Mouse (Mus musculus) hindbrain, postnatal 0 days (tissue): ENCODE measurements around the gene Nln. TPM values are rescaled to one million over a fixed set of nuclear protein-coding genes. Genes with fewer than 3 reads are reported as not detected.

Source experiments
- ATAC-seq: fragments of 200-750 bp; cut with Nextera tagmentation; 2 replicates; pipeline ENCODE4 v1.8.0; 2017; ENCODE audit warnings: mild to moderate bottlenecking, moderate TSS enrichment, moderate library complexity
- DNase-seq: peaks from one replicate; pipeline ENCODE4 v3.0.0-alpha.2; 2015; ENCODE audit warnings: low spot score
- H3K27ac ChIP-seq: fragments of 300-500 bp; sonication (generic); 2 replicates; pipeline ENCODE4 v1.5.1; 2014; ENCODE audit warnings: mild to moderate bottlenecking
- H3K27me3 ChIP-seq: fragments of 300-500 bp; sonication (generic); 2 replicates; pipeline ENCODE4 v1.6.1; 2014; ENCODE audit warnings: low read length, mixed read lengths; ENCODE audit not compliant: insufficient read depth
- H3K36me3 ChIP-seq: fragments of 300-500 bp; sonication (generic); 2 replicates; pipeline ENCODE4 v1.6.1; 2014; ENCODE audit warnings: low read length, mixed read lengths; ENCODE audit not compliant: insufficient read depth
- H3K4me1 ChIP-seq: fragments of 300-500 bp; sonication (generic); 2 replicates; pipeline ENCODE4 v1.6.1; 2014; ENCODE audit warnings: antibody characterized with exemption, low read length, mixed read lengths; ENCODE audit not compliant: insufficient read depth
- H3K4me2 ChIP-seq: fragments of 300-500 bp; sonication (generic); 2 replicates; pipeline ENCODE4 v1.6.1; 2014; ENCODE audit warnings: low read depth, mild to moderate bottlenecking, low read length, moderate library complexity, mixed read lengths
- H3K4me3 ChIP-seq: fragments of 300-500 bp; sonication (generic); 2 replicates; pipeline ENCODE4 v1.5.1; 2014; ENCODE audit warnings: low read length
- H3K9ac ChIP-seq: fragments of 300-500 bp; sonication (generic); replicated peaks from 2 replicates; pipeline ENCODE4 v1.6.1; 2014; ENCODE audit warnings: mild to moderate bottlenecking, low read length, moderate library complexity, mixed read lengths
- H3K9me3 ChIP-seq: fragments of 300-500 bp; sonication (generic); 2 replicates; pipeline ENCODE4 v1.6.1; 2016; ENCODE audit warnings: low read length, mixed read lengths
- CTCF ChIP-seq: IDR thresholded peaks from 2 replicates; pipeline ENCODE4 v1.5.1; 2016; ENCODE audit warnings: antibody characterized with exemption, control low read depth, low read depth
- WGBS: fragments of 180-500 bp; shearing (Covaris S2); extraction: QIAGEN DNeasy Blood & Tissue Kit; methylation state at CpG from one replicate; pipeline ENCODE4 v1.1.7; 2014; 5-methylcytosine and 5-hydroxymethylcytosine counted together
- polyA plus RNA-seq: library from polyadenylated mRNA; unstranded; fragments of >200 nt; fragmentation: Nextera tagmentation; extraction: Ambion mirVana; gene quantifications from 2 replicates; pipeline ENCODE4 v1.2.1, GENCODE M21; 2015
- total RNA-seq: library from RNA; depleted of rRNA; stranded (reverse); fragments of >200 nt; gene quantifications from 2 replicates; pipeline ENCODE4 v1.2.3, GENCODE M21; 2014

Gene Nln
- total and polyA plus RNA-seq, 2 experiments from 2014 or later: 53.7 to 67.3 TPM

DNA sequence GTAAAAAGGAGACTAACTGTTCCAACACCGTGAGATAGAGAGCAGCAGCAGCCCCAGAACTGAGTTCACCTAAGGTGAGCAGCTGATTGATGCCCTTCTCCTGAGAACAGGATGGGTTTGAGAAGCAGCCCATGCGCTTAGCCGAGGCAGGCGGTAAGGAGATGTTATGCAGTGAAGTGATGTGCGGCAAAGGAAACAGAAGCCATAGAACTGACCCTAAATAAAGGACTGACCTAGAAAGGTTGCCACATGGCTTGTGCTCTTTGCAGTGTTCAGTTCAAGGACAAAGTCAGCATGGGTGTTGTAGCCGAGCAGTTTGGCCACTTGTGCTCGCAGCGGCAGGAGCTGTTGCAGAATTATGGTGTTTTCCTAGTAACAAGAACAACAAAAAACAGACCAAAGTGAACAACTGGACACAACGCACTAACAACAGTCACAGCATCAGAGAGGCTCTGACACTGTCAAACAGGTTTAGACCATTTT lies 57.1 kb downstream of the Nln start:
- Histone ChIP-seq H3K27ac (no peak overlapping the region), H3K9me3 (no peaks in the 10 kb centered on the region), H3K4me2 (no peak overlapping the region), H3K27me3 (no peaks in the 10 kb centered on the region), H3K36me3 (peaks cover 6% of the 10 kb centered on the region; the same call in 1 of the 2 replicates), H3K9ac (no peak overlapping the region), H3K4me1 (no peaks in the 10 kb centered on the region), H3K4me3 (no peak overlapping the region)
- WGBS: 87% methylated on average over 9 of the region's 9 CpGs
- DNase-seq (no peak), ATAC-seq (no peak)
- no peak for TF ChIP-seq CTCF

DNA sequence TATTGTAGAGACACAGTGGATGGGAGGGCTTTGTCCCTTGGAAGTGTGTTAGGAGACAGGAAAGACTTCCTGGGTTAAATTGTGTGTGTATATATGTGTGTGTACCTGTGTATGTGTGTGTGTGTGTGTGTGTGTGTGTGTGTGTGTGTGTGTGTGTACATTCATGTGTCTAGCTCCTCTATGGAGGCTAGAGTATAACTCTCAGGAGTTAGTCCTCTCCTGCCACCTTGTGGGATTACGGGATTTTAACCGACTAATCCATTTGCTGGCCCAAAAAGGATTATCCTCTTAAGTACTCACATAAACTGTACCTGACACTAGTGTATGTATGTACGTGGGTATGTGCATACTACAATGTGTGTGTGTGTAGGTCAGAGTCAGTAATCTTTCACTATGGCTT lies 60.6 kb downstream of the Nln start:
- Histone ChIP-seq H3K4me3 (no peak overlapping the region), H3K9me3 (no peaks in the 10 kb centered on the region), H3K4me2 (no peak overlapping the region), H3K4me1 (no peaks in the 10 kb centered on the region), H3K27ac (no peak overlapping the region), H3K27me3 (no peaks in the 10 kb centered on the region), H3K36me3 (peaks cover 17% of the 10 kb centered on the region; the same call in 1 of the 2 replicates), H3K9ac (no peak overlapping the region)
- WGBS: 53% methylated on average over 3 of the region's 3 CpGs
- ATAC-seq (peak; percentile 71), DNase-seq (peak; percentile 80)
- peak; percentile 66 for TF ChIP-seq CTCF

DNA sequence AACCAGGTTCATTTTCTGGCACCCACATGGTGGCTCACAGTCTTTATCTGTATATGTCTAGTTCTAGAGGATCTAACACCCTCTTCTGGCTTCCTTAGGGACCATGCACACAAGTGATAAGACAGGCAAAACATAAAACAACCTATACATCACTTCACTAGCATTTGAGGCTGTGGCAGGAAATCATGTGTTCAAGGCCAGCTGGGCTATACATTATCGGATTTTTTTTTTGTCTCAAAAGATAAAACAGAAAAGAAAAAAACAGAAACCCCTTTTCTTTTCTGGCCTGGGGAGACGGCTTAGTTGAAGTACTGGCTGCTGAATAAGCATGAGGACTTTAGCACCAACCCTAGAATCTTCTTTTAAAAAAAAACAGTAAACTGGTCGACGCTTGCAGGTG lies 64.3 kb downstream of the Nln start:
- no peak overlapping the region for H3K9ac ChIP-seq
- no peak for ATAC-seq
- H3K27ac ChIP-seq: no peak overlapping the region
- TF ChIP-seq CTCF: no peak
- peaks cover 17% of the 10 kb centered on the region; the same call in 1 of the 2 replicates for H3K36me3 ChIP-seq
- 81% methylated on average over 4 of the region's 4 CpGs for WGBS
- H3K27me3 ChIP-seq: no peaks in the 10 kb centered on the region
- H3K4me2 ChIP-seq: no peak overlapping the region
- H3K4me1 ChIP-seq: no peaks in the 10 kb centered on the region
- no peak for DNase-seq
- no peaks in the 10 kb centered on the region for H3K9me3 ChIP-seq
- no peak overlapping the region for H3K4me3 ChIP-seq

DNA sequence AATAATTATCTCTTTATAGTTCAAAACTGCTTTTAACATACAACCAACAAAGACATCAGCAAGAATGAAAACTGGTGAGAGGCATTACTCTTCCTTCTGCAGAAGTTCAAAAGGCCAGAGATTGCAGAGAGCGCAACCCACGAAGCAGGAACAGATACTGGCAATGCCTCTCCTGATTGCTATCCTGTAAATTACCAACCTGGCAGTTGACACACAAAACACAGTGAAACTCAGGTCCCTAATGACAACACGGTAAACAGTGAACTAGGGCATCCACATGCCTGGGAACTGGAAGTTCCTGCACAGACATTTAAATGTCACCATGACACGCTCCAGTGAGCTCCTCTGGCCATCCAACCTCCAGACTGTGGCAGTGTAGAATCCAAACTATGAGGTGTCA lies 65.1 kb downstream of the Nln start:
- TF ChIP-seq CTCF: no peak

DNA sequence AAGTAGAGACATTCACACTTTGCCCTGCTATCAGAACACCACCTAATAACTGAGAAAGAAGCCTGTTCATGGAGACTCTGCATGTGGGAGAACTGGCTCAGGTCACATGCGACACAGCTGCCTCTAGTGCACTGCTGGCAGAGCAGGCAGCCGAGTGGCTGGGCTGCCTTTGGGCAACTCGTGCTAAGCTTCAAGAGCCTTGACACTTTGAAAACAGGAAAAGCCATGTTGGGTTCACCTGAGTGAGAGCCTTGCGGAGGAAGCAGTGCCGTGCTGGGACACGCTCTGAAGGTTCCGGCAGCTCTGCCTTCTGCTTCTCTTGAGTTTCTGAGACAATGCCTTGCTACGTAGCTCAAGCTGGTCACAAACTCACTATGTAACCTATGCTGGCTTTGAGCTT lies 66.7 kb downstream of the Nln start:
- Histone ChIP-seq H3K36me3 (0 out of 2 replicates have a peak, but pooled peaks cover 14% of the 10 kb centered on the region), H3K27me3 (no peaks in the 10 kb centered on the region), H3K27ac (no peak overlapping the region), H3K9me3 (no peaks in the 10 kb centered on the region), H3K9ac (no peak overlapping the region), H3K4me1 (no peaks in the 10 kb centered on the region), H3K4me3 (no peak overlapping the region), H3K4me2 (no peak overlapping the region)
- 81% methylated on average over 8 of the region's 8 CpGs for WGBS
- DNase-seq (no peak), ATAC-seq (no peak)
- no peak for TF ChIP-seq CTCF

More for the DNA sequence above, 65.1 kb downstream of the Nln start:
- no peak overlapping the region for H3K4me3 ChIP-seq
- no peaks in the 10 kb centered on the region for H3K4me1 ChIP-seq
- H3K4me2 ChIP-seq: no peak overlapping the region
- no peak overlapping the region for H3K27ac ChIP-seq
- ATAC-seq: no peak
- DNase-seq: no peak
- no peaks in the 10 kb centered on the region for H3K27me3 ChIP-seq
- H3K9ac ChIP-seq: no peak overlapping the region
- H3K9me3 ChIP-seq: no peaks in the 10 kb centered on the region
- 85% methylated on average over 4 of the region's 4 CpGs for WGBS
- H3K36me3 ChIP-seq: 0 out of 2 replicates have a peak, but pooled peaks cover 14% of the 10 kb centered on the region

DNA sequence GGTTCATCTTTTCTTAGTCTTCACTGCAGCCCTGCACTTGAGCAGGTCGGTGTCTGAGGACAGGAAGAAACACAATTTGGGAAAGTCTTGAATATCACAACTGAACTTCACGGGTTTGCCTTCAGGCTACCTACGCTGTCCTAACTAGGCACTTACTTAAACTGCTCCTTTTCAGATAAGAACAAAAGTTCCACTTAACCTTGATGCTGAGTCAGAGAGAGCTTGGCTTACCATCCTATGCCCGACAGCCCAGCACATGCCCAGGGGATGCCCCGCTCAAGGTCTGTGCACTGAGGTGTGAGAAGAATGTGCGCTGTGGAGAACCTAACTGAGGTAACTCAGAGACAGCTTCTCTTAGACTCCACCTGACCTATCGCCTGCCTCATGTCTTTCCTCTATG lies 67.9 kb downstream of the Nln start:
- Histone ChIP-seq H3K4me2 (no peak overlapping the region), H3K36me3 (0 out of 2 replicates have a peak, but pooled peaks cover 7% of the 10 kb centered on the region), H3K27ac (no peak overlapping the region), H3K9me3 (no peaks in the 10 kb centered on the region), H3K9ac (no peak overlapping the region), H3K4me3 (no peak overlapping the region), H3K4me1 (no peaks in the 10 kb centered on the region), H3K27me3 (no peaks in the 10 kb centered on the region)
- no peak for TF ChIP-seq CTCF
- no peak for ATAC-seq
- WGBS: 94% methylated on average over 7 of the region's 7 CpGs
- no peak for DNase-seq

DNA sequence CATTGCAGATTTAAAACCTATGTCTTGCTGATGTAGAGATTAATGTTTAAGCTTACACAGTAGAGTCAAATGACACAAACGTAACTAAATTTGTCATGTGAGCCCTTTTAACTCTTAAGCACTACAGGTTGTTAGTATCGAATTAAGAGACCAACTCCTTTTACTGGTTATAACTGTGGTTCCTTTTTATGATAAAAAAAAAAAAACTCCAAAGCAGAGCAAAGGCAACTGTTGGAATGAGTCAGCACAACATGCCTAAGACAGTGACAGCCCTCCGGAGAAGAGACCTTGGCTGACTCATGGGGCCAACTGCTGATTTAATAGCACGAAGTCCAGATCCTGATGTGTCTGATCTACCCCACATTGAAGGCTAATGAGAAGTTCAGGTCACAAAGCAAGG lies 68.5 kb downstream of the Nln start:
- TF ChIP-seq CTCF: no peak
- Histone ChIP-seq H3K4me2 (no peak overlapping the region), H3K9me3 (no peaks in the 10 kb centered on the region), H3K9ac (no peak overlapping the region), H3K27me3 (no peaks in the 10 kb centered on the region), H3K27ac (no peak overlapping the region), H3K4me1 (peaks cover under 1% of the 10 kb centered on the region; the same call in 1 of the 2 replicates), H3K36me3 (0 out of 2 replicates have a peak, but pooled peaks cover 7% of the 10 kb centered on the region), H3K4me3 (no peak overlapping the region)
- WGBS: 81% methylated on average over 4 of the region's 4 CpGs
- DNase-seq (no peak), ATAC-seq (no peak)
